ENCODE assay signal across 23 mouse cellular contexts in genomic region chr7:120192207-120192606, GRCm38 (mm10). TPM values are rescaled to one million over a fixed set of nuclear protein-coding genes. Genes with fewer than 3 reads are reported as not detected.
DNase-seq lines count a peak whose midpoint lies in the region; ATAC-seq and TF ChIP-seq lines count a peak whose summit lies in the region.
"Had no signal": no experiment of that assay in that cellular context is flagged by ENCODE, and none has a peak within 500 bp of the region (broad histone marks: within the 10 kb centered on the region; RNA-seq: fewer than 3 reads in every experiment).

No protein-coding gene starts in this region.

- H3K9ac ChIP-seq in midbrain, embryonic 15.5 days = no peak overlapping the region
- H3K9ac ChIP-seq: heart, embryonic 15.5 days; midbrain, embryonic 13.5 days; neural tube, embryonic 13.5 days had no signal

- no peak for TF ChIP-seq POLR2A in brain, embryonic 14.5 days (IDR thresholded peaks at IDR 0.05; ENCODE audit: borderline replicate concordance, extremely low read depth, insufficient read depth, insufficient read length, poor library complexity, severe bottlenecking)

- TF ChIP-seq CTCF in brain, embryonic 14.5 days (IDR thresholded peaks at IDR 0.05; ENCODE audit: borderline replicate concordance, extremely low read depth, insufficient read depth, insufficient read length) = no peak

- no peak for ATAC-seq in midbrain, embryonic 15.5 days (replicated peaks)
- ATAC-seq: hindbrain, embryonic 16.5 days; intestine, embryonic 16.5 days; midbrain, embryonic 13.5 days had no signal

- no peaks in the 10 kb centered on the region for H3K36me3 ChIP-seq in midbrain, embryonic 15.5 days (replicated peaks)
- H3K36me3 ChIP-seq: heart, embryonic 15.5 days; midbrain, embryonic 13.5 days; neural tube, embryonic 13.5 days had no signal

- WGBS in midbrain, embryonic 15.5 days = 66% methylated on average over 3 of the region's 3 CpGs

- no peaks in the 10 kb centered on the region for H3K27me3 ChIP-seq in midbrain, embryonic 15.5 days (replicated peaks)
- H3K27me3 ChIP-seq: heart, embryonic 15.5 days; midbrain, embryonic 13.5 days; neural tube, embryonic 13.5 days had no signal

- no peaks in the 10 kb centered on the region for H3K9me3 ChIP-seq in midbrain, embryonic 15.5 days
- H3K9me3 ChIP-seq: heart, embryonic 15.5 days; midbrain, embryonic 13.5 days; neural tube, embryonic 13.5 days had no signal

- peak; percentile 35 for DNase-seq in cerebellum, adult 9-11 months
- no peak for DNase-seq in cerebellum, adult 9-10 months
- DNase-seq in right cerebral cortex, adult 18-20 months = peak; percentile 17
- no peak for DNase-seq in right cerebral cortex, adult 2 months (ENCODE audit: low spot score in 2 of 2)
- DNase-seq in brain, embryonic 14.5 days (ENCODE audit: low read depth) = peak; percentile 50
- DNase-seq in ovary, postnatal 10 days (ENCODE audit: low spot score) = no peak
- DNase-seq: gastrocnemius, postnatal 10 days; lung, adult 18-20 months; lung, postnatal 14 days; right cerebral cortex, postnatal 14 days had no signal

- no peaks in the 10 kb centered on the region for H3K4me1 ChIP-seq in midbrain, embryonic 15.5 days
- H3K4me1 ChIP-seq: midbrain, embryonic 13.5 days had no signal

- H3K27ac ChIP-seq in midbrain, embryonic 15.5 days = no peak overlapping the region
- H3K27ac ChIP-seq: heart, embryonic 15.5 days; midbrain, embryonic 13.5 days; neural tube, embryonic 13.5 days had no signal

- H3K4me3 ChIP-seq in midbrain, embryonic 15.5 days = no peak overlapping the region
- H3K4me3 ChIP-seq: heart, embryonic 15.5 days; midbrain, embryonic 13.5 days; neural tube, embryonic 13.5 days had no signal

- no peak overlapping the region for H3K4me2 ChIP-seq in midbrain, embryonic 15.5 days
- H3K4me2 ChIP-seq: heart, embryonic 15.5 days; midbrain, embryonic 13.5 days; neural tube, embryonic 13.5 days had no signal

RNA-seq across cellular contexts. Expression of gene Crym, which starts 9.7 kb away (rescaled TPM):
- 15.6 and 20.1 TPM in 2 replicates for polyA plus RNA-seq in brain, embryonic 14.5 days (2012; rRNA removed)
- 21.7 and 30.7 TPM in 2 replicates for polyA plus RNA-seq in midbrain, embryonic 15.5 days (2015; fragmentation: Nextera tagmentation; extraction: Ambion mirVana)

RNA-seq across cellular contexts. Expression of gene Abca14, which starts 11.6 kb away (rescaled TPM):
- 0.04 TPM in 1 of 2 replicates, not detected in the other for polyA plus RNA-seq in brain, embryonic 14.5 days (2012; rRNA removed)
- polyA plus RNA-seq in midbrain, embryonic 15.5 days (2015; fragmentation: Nextera tagmentation; extraction: Ambion mirVana) = not detected in 2 replicates
- polyA plus RNA-seq: forebrain, embryonic 11.5 days; heart, embryonic 15.5 days; hindbrain, embryonic 16.5 days; kidney, embryonic 14.5 days; midbrain, embryonic 13.5 days; neural tube, embryonic 13.5 days; spleen, adult 2 months; stomach, embryonic 14.5 days; thymus, postnatal 0 days had no signal

RNA-seq across cellular contexts. Expression of gene Anks4b, which starts 18.5 kb away (rescaled TPM):
- not detected in 2 replicates for polyA plus RNA-seq in brain, embryonic 14.5 days (2012; rRNA removed)
- polyA plus RNA-seq in midbrain, embryonic 15.5 days (2015; fragmentation: Nextera tagmentation; extraction: Ambion mirVana) = not detected in 2 replicates
- polyA plus RNA-seq: forebrain, embryonic 11.5 days; heart, embryonic 15.5 days; hindbrain, embryonic 16.5 days; midbrain, embryonic 13.5 days; neural tube, embryonic 13.5 days; spleen, adult 2 months; stomach, embryonic 14.5 days; urinary bladder, adult 2 months had no signal

RNA-seq across cellular contexts. Expression of gene Zp2, which starts 47.1 kb away (rescaled TPM):
- polyA plus RNA-seq in brain, embryonic 14.5 days (2012; rRNA removed) = not detected in 2 replicates
- polyA plus RNA-seq in midbrain, embryonic 15.5 days (2015; fragmentation: Nextera tagmentation; extraction: Ambion mirVana) = not detected in 2 replicates
- polyA plus RNA-seq: forebrain, embryonic 11.5 days; hindbrain, embryonic 16.5 days; intestine, embryonic 16.5 days; kidney, embryonic 14.5 days; liver, adult 2 months; midbrain, embryonic 13.5 days; neural tube, embryonic 13.5 days; spleen, adult 2 months; stomach, embryonic 14.5 days; urinary bladder, adult 2 months had no signal

Comparison
In these comparisons a context has a peak if more than half of its experiments do, and no peak if none do; other contexts are left out.
1. DNase-seq: peak in cerebellum, adult 9-11 months (single experiment), right cerebral cortex, adult 18-20 months (single experiment) and brain, embryonic 14.5 days (single experiment); none in cerebellum, adult 9-10 months (single experiment), right cerebral cortex, adult 2 months (0 of 2) and ovary, postnatal 10 days (single experiment).